Mouse (Mus musculus) macrophage (primary cell): ENCODE results near the gene Acvr1b. TPM values are rescaled to one million over a fixed set of nuclear protein-coding genes. Genes with fewer than 3 reads are reported as not detected.
A peak's percentile ranks its signal among the peaks of the same experiment; 100 is the strongest.

Source experiments
- H3K27ac ChIP-seq: fragments of 350-480 bp; formaldehyde crosslinking; 2 replicates; pipeline ENCODE4 v1.9.0; 2021
- H3K36me3 ChIP-seq: fragments of 350-480 bp; formaldehyde crosslinking; 2 replicates; pipeline ENCODE4 v1.9.0; 2021; ENCODE audit errors: inconsistent target
- H3K4me3 ChIP-seq: fragments of 350-480 bp; formaldehyde crosslinking; 2 replicates; pipeline ENCODE4 v1.9.0; 2021; ENCODE audit errors: inconsistent target
- H3K79me2 ChIP-seq: fragments of 350-480 bp; formaldehyde crosslinking; 2 replicates; pipeline ENCODE4 v1.9.0; 2021; ENCODE audit errors: inconsistent target
- WGBS: methylation state at CpG from one replicate; pipeline ENCODE4 v1.1.7; 2026; ENCODE audit warnings: inconsistent platforms; ENCODE audit not compliant: missing documents; 5-methylcytosine and 5-hydroxymethylcytosine counted together
- polyA plus RNA-seq: library from polyadenylated mRNA; stranded (reverse); fragments of 250-400 nt; gene quantifications from 3 replicates; pipeline ENCODE4 v1.2.4, GENCODE M21; 2018; ENCODE audit warnings: inconsistent platforms

Acvr1b gene
- polyA plus RNA-seq, 1 experiment from 2014 or later = 13.7 TPM

DNA sequence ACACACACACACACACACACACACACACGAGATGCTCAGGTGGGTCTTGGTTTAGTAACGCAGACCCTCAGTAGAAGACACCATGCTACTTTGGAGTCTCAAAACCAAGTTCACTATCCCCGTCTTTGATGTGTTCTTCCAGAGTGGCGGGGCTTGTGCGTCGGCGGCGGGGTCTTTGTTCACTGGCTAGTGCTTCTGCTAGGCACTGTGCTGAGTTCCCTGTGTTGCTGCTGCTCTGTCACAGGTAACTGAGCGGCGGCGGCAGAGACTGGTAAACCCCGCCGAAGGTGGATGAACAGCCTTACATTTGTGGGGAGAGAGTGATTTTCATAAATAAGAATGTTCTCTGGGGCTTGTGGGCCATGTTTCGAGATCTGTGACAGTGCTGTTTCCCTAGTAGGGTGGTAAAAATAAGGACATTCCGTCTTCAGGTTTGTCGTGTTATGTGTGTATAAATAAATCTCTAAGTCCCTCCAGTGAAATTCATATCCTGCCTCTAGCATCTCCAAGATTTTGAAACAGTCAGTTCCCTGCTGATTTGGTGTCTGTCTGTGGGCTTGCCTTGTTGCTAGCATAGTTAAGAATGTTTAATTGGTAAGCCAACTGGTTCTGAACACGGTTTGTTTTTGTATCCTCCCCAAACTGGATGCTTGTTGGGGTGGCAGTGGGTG, 1.9 kb downstream of the Acvr1b start:
- Histone ChIP-seq H3K4me3 (peak overlapping the region; percentile 69; the same call in 1 of the 2 replicates), H3K36me3 (no peaks in the 10 kb centered on the region), H3K27ac (no peak overlapping the region), H3K79me2 (peaks cover 65% of the 10 kb centered on the region)
- 31% methylated on average over 16 of the region's 17 CpGs for WGBS

DNA sequence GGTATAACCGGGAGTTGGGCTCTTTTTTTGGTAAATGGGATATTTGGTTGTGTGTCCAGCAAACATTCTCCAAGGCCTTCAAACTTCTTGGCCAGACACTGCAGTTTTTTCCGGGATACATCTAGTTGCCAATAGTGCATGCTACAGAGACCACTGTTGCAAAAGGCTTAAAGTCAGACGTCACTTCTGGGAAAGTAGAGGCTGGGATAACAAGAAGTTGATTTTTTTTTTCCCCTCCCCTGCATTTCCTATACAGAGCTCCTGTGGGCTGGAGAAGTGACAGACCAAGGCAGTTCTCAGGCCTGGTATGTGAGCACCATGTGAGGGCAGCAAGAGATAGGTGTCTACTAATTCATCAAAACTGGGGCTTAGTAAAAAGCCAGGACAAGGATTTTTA, 2.4 kb downstream of the Acvr1b start:
- Histone ChIP-seq H3K4me3 (no peak overlapping the region), H3K79me2 (peaks cover 71% of the 10 kb centered on the region), H3K36me3 (no peaks in the 10 kb centered on the region), H3K27ac (no peak overlapping the region)
- 28% methylated on average over 3 of the region's 3 CpGs for WGBS

DNA sequence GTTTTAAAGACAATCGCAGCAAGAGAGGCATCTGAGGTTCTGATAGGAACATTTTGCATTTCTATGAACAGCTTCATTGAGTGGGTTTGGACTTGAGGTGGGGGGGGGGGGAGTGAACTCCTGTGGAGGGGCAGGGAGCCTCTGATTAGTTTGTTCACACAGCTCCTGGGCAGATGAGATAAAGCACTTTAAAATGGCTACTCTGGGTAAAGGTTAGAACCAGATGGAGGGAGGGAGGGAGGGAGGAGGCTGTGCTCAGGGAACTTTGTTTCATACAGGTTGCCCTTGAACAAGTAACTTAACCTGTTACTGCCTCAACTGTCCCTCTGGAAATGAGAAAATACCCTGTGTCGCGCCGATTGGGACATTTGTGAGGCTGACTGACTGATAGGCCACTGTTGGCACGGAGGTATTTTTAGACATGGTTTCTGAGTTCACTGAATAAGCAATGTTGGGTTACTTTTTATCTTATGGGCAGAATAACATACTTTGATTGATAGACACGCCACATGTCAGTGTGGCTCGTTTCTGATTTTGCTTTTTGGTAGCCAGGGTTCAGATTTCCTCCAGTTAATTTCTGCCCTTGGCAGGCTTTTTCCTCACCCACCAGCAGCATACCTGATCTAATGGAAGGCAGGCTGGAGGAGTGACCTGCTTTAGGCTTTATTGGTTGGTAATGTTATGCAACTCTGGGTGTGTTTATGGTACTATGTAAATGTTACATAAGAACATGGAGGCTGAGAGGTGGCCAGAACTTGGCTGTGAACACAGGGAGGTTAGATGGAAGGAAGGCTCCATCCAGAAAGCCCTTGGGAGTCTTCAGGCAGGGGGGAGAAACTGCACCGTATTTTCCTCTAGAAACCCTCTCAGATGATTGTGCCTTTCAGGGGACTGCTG, 3.2 kb downstream of the Acvr1b start:
- H3K27ac ChIP-seq = no peak overlapping the region
- H3K36me3 ChIP-seq = no peaks in the 10 kb centered on the region
- WGBS = 60% methylated on average over 8 of the region's 8 CpGs
- H3K79me2 ChIP-seq = peaks cover 78% of the 10 kb centered on the region
- no peak overlapping the region for H3K4me3 ChIP-seq

DNA sequence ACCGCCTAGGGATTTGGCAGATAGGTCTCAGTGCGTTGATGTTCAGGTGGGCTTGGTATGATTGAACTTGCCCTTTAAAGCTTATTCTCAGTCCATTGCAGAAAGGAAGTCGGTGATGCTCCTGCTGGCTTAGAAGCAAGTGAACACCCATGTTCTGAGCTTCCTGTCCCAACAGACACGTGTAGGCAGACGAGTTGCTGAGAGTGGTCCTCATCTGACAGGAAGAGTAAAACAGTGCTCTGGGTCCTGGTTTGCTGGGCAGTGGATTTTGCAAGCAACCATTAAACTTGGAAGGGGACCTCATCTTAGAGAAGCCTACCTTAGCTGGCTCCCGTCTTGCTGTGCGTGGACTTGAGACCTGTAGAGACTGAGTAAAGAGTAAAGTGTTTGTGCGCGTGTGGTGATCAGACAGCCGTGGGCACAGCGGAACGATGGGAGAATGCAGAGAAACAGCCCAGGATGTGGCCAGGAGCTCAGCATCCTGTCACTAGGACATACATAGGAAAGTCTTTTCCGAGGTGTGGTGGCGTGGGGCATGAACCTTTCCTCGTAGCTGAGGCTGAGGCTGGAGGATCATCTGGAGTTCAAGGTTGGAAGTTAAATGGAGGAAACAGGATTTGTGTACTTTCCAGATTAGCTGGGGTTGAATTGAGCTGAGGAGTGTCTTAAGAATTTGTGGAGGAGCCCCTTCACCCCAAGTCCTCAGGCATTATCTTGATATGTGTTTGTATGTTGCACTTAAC, 6.7 kb downstream of the Acvr1b start:
- no peak overlapping the region for H3K4me3 ChIP-seq
- 64% methylated on average over 15 of the region's 15 CpGs for WGBS
- no peak overlapping the region for H3K27ac ChIP-seq
- peaks cover 100% of the 10 kb centered on the region for H3K79me2 ChIP-seq
- no peaks in the 10 kb centered on the region for H3K36me3 ChIP-seq

DNA sequence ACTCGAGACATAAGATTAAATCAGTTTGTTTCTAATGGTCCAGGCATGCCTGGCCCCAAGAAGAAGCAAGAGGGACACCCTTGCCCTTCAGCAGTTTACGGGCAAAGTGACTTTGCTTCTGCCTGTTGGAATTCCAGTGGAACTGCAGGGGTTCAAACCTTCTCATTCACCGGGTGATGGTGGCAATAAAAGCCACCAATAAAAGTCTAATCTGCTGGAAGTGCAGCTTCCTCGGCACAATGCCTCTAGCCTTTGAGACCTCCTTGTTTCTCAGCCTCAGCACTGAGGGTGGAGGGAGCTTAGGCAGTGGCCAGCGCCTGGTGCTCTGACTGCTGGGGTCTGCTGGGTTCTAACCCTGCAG, 7.2 kb downstream of the Acvr1b start:
- Histone ChIP-seq H3K27ac (no peak overlapping the region), H3K36me3 (no peaks in the 10 kb centered on the region), H3K79me2 (peaks cover 100% of the 10 kb centered on the region), H3K4me3 (no peak overlapping the region)
- WGBS = 81% methylated on average over 5 of the region's 5 CpGs

DNA sequence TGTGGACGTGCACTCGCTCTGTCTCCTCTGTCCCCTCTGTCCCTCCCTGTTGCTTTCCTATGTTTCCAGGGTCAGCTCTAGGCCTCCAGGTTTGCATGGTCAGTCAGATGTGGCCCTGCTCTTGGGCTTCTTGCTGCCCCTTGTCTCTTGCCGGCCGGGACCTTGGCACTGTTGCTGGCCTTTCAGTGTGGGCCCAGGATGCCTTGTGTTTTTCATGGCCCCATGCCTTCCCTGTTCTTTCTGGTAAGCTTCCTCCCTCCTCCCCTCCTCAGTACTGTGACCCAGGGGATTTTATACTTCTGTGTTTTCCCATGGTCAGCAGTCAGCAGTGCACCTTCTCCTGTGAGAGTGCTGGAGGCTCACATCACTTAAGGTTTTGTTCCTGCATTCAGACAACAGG, 7.6 kb downstream of the Acvr1b start:
- Histone ChIP-seq H3K27ac (no peak overlapping the region), H3K4me3 (no peak overlapping the region), H3K79me2 (peaks cover 100% of the 10 kb centered on the region), H3K36me3 (no peaks in the 10 kb centered on the region)
- WGBS = 98% methylated on average over 4 of the region's 4 CpGs

DNA sequence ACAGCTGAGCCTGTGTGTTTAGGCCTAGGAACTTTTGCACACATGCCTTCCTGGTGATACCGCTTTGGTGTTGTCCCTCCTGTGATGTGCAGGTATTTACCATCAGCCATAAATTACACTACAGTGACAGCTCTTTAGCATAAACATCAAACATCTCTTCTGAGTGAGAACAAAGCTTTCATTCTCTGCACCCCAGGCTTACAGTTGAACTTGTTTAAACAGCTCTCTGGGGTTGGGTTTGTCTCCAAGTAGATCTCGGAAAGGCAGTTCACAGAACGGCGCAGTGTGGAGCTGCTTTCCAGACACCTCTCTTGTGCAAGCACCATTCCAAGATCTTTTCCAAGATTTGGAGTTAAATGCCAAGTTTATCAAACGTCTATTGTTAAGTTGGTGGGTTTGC, 8.8 kb downstream of the Acvr1b start:
- H3K4me3 ChIP-seq = no peak overlapping the region
- 92% methylated on average over 4 of the region's 5 CpGs for WGBS
- no peaks in the 10 kb centered on the region for H3K36me3 ChIP-seq
- no peak overlapping the region for H3K27ac ChIP-seq
- H3K79me2 ChIP-seq = peaks cover 90% of the 10 kb centered on the region

DNA sequence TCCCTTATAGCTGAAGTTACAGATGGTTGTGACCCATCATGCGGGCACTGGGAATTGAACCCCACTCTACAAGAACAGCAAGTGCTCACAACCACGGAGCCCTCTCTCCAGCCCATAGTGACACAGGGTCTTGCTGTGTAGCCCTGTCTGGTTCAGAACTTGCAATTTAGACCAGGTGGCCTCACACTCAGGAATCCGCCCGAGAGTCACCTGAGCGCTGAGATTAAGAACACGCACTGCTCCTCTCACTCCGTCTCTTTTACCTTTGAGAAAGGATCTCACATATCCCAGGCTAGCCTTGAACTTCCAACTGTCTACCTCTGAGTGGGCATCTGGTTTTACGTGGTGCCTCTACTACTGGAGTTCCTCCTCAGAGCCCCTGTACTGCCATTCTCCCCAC, 10.4 kb downstream of the Acvr1b start:
- no peaks in the 10 kb centered on the region for H3K36me3 ChIP-seq
- H3K4me3 ChIP-seq = no peak overlapping the region
- 96% methylated on average over 8 of the region's 8 CpGs for WGBS
- H3K79me2 ChIP-seq = peaks cover 86% of the 10 kb centered on the region
- H3K27ac ChIP-seq = no peak overlapping the region

DNA sequence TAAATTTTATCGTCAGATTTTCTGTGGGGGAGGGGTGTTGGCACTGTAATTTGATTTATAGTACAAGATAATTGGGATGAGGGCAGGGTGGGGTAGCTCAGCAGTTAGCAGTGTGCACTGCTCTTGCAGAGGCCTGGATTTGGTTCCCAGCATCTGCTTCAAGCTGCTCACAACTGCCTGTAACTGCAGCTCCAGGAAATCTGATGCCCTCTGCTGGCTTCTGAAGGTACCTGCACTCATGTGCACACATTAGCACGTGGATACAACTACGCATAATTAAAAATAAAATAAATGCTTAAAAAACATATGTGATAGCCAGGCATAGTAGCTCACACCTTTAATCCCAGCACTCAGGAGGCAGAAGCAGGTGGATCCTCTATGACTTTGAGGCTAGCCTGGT, 11.7 kb downstream of the Acvr1b start:
- Histone ChIP-seq H3K4me3 (no peak overlapping the region), H3K27ac (no peak overlapping the region), H3K36me3 (no peaks in the 10 kb centered on the region), H3K79me2 (peaks cover 85% of the 10 kb centered on the region)
- WGBS = 91% methylated on average over 3 of the region's 3 CpGs

DNA sequence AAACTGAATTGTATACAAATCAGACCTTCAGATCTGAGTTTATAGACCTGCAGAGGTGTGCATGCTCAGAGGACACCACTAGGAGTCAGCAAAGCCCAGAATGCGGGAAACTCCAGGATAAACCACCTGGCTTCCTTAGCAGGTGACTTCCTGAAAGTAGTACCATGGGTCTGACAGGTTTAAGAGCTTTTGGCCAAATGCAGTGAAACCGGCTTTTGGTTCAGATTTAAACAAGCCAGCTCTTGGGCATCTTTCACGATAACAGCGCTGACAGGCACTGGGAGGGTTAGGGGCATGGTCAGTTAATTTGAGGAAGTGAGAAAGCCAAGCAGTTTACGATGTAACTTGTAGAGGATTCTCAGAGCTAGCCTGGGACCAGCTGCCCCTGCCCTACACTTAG, 14.0 kb downstream of the Acvr1b start:
- peaks cover 73% of the 10 kb centered on the region for H3K79me2 ChIP-seq
- no peak overlapping the region for H3K27ac ChIP-seq
- no peak overlapping the region for H3K4me3 ChIP-seq
- H3K36me3 ChIP-seq = no peaks in the 10 kb centered on the region
- 13% methylated on average over 5 of the region's 5 CpGs for WGBS

DNA sequence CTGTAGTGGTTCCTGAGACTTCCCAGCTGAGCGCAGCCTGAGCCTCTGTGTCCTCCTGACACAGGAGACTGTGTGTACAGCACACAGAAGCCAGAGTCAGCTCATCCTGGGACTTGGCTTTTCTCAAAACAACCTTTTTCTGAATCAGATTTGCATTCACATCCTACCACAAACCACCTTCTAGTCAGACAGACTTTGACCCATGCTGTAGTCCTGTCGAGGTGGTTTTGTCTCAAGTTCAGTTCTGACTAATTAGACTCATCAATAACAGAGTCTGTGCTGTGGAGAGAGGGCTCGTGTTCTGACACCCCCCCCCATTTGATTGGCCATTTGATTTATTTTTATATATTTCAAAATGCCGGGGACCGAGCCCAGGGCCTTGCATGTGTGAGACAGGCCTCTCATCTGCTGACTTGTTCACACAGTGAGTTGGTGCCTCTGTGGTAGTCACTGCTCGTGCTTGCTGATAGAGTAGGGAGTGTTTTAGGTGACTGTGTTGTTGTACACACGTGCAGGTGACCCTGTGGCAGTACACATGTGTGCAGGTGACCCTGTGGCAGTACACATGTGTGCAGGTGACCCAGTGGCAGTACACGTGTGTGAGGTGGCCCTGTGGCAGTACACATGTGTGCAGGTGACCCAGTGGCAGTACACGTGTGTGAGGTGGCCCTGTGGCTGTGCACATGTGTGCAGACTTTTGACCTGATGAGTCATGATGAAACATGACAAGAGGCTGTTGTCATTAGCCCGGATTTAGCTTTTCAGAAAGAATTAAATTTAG, 16.3 kb downstream of the Acvr1b start:
- Histone ChIP-seq H3K79me2 (peaks cover 64% of the 10 kb centered on the region), H3K36me3 (peaks cover 13% of the 10 kb centered on the region; the same call in 1 of the 2 replicates), H3K4me3 (no peak overlapping the region), H3K27ac (peak overlapping the region; percentile 96)
- 73% methylated on average over 10 of the region's 10 CpGs for WGBS

DNA sequence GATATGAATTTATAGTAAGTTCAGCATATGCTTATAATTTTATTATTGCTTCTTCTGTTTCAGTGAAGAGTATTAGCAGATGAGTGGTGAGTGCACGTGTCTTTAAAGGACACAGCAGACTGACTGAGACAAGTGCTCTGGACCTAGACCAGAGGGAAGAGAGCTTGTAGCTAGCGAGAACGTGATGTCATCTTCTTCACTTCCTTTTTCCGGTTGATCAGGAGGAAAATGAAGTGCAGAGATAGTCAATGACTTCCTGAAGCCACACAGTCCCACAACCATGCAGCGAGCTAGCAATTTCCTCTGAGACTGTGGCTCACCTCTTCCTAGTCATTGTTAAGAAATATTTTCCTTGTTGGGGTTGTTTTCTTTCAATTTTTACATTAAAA, 16.9 kb downstream of the Acvr1b start:
- H3K27ac ChIP-seq = peak overlapping the region; percentile 96
- peaks cover 58% of the 10 kb centered on the region for H3K79me2 ChIP-seq
- peaks cover 16% of the 10 kb centered on the region; the same call in 1 of the 2 replicates for H3K36me3 ChIP-seq
- H3K4me3 ChIP-seq = no peak overlapping the region
- 9% methylated on average over 5 of the region's 5 CpGs for WGBS

DNA sequence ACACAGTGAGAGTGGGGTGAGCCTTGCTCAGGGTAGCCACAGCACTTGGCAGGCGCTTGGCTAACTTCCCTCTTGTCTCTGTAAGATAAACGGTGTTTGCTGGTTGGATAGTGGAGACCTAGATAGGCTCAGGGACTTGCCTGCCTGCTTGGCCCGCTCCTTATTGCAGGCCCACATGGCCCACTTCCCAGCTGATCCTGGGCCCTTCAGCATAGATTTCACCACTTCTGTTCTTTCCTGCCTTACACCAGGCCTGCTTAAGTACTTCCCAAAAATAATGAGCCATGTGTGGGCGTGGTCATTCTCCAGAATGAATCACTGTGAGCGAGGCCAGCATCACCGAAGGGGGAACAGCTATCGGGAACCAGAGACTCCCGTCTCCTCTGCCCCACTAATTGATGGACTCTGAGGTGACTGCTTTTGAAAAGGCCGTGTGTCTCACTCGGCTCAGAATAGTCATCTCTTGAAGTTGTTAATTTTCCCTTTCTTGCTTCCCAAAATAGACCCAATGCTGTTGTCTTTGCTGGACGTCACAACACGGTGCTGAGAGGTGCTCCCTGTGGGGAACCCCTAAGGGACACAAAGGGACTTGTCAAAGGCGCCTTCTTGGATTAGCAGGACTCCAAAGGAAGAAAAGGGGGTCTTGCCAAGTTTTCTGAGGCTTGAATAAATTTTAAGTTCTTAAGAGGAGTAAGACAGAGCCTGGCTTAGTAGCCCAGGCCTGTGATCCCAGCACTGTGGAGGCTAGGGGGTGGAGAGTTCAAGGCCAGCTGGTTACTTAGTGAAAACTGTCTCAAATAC, 17.8 kb downstream of the Acvr1b start:
- 24% methylated on average over 13 of the region's 13 CpGs for whole genome bisulfite sequencing
- Histone ChIP-seq H3K27ac (peak overlapping the region; percentile 96), H3K79me2 (peaks cover 49% of the 10 kb centered on the region), H3K4me3 (no peak overlapping the region), H3K36me3 (peaks cover 16% of the 10 kb centered on the region; the same call in 1 of the 2 replicates)
